Mouse (Mus musculus): Measurements from ENCODE around the gene Mbnl1. TPM values are rescaled to one million over a fixed set of nuclear protein-coding genes. Genes with fewer than 3 reads are reported as not detected.

The Mbnl1 gene
- polyA plus RNA-seq, 1 experiment from 2014 or later = 113 TPM

- Histone ChIP-seq H3K9me3 (ENCODE audit: control insufficient read depth, low read length) (no peaks in the 10 kb centered on the region), H3K4me2 (ENCODE audit: low read depth, low read length) (no peak overlapping the region), H3K27me3 (replicated peaks; ENCODE audit: control insufficient read depth, insufficient read depth, low read length) (no peaks in the 10 kb centered on the region), H3K9ac (ENCODE audit: low read depth, low read length) (no peak overlapping the region), H3K4me3 (ENCODE audit: low read depth, low read length) (no peak overlapping the region), H3K36me3 (ENCODE audit: control insufficient read depth, insufficient read depth, low read length) (no peaks in the 10 kb centered on the region), H3K27ac (replicated peaks; ENCODE audit: low read depth, low read length) (no peak overlapping the region), H3K4me1 (ENCODE audit: control insufficient read depth, insufficient read depth, low read length) (peaks cover 11% of the 10 kb centered on the region; the same call in 1 of the 2 replicates)
- no peak for ATAC-seq (ENCODE audit: low read depth)
- 34% methylated on average over 3 of the region's 3 CpGs for WGBS
- no peak for DNase-seq (ENCODE audit: low spot score)
Measured at GRCm38 (mm10) chr3:60517234-60517787, 44.7 kb downstream of the Mbnl1 start.

- no peaks in the 10 kb centered on the region for H3K36me3 ChIP-seq (ENCODE audit: control insufficient read depth, insufficient read depth, low read length)
- 69% methylated on average over 3 of the region's 3 CpGs for WGBS
- no peaks in the 10 kb centered on the region for H3K4me1 ChIP-seq (ENCODE audit: control insufficient read depth, insufficient read depth, low read length)
- no peaks in the 10 kb centered on the region for H3K27me3 ChIP-seq (replicated peaks; ENCODE audit: control insufficient read depth, insufficient read depth, low read length)
- no peak for ATAC-seq (ENCODE audit: low read depth)
- H3K4me3 ChIP-seq (ENCODE audit: low read depth, low read length) = no peak overlapping the region
- H3K9ac ChIP-seq (ENCODE audit: low read depth, low read length) = no peak overlapping the region
- no peak for DNase-seq (ENCODE audit: low spot score)
- no peak overlapping the region for H3K4me2 ChIP-seq (ENCODE audit: low read depth, low read length)
- no peak overlapping the region for H3K27ac ChIP-seq (replicated peaks; ENCODE audit: low read depth, low read length)
- H3K9me3 ChIP-seq (ENCODE audit: control insufficient read depth, low read length) = no peaks in the 10 kb centered on the region
Measured at GRCm38 (mm10) chr3:60519337-60519736, 46.7 kb downstream of the Mbnl1 start.

- H3K27me3 ChIP-seq (replicated peaks; ENCODE audit: control insufficient read depth, insufficient read depth, low read length) = no peaks in the 10 kb centered on the region
- no peak for DNase-seq (ENCODE audit: low spot score)
- H3K27ac ChIP-seq (replicated peaks; ENCODE audit: low read depth, low read length) = no peak overlapping the region
- H3K9ac ChIP-seq (ENCODE audit: low read depth, low read length) = no peak overlapping the region
- ATAC-seq (ENCODE audit: low read depth) = no peak
- H3K9me3 ChIP-seq (ENCODE audit: control insufficient read depth, low read length) = no peaks in the 10 kb centered on the region
- 78% methylated on average over 1 of the region's 1 CpGs for WGBS
- no peak overlapping the region for H3K4me3 ChIP-seq (ENCODE audit: low read depth, low read length)
- H3K4me1 ChIP-seq (ENCODE audit: control insufficient read depth, insufficient read depth, low read length) = peaks cover 12% of the 10 kb centered on the region
- H3K36me3 ChIP-seq (ENCODE audit: control insufficient read depth, insufficient read depth, low read length) = no peaks in the 10 kb centered on the region
- no peak overlapping the region for H3K4me2 ChIP-seq (ENCODE audit: low read depth, low read length)
Measured at GRCm38 (mm10) chr3:60524127-60524526, 51.5 kb downstream of the Mbnl1 start.

- WGBS = 45% methylated on average over 5 of the region's 5 CpGs
- DNase-seq (ENCODE audit: low spot score) (no peak), ATAC-seq (ENCODE audit: low read depth) (no peak)
- Histone ChIP-seq H3K36me3 (ENCODE audit: control insufficient read depth, insufficient read depth, low read length) (no peaks in the 10 kb centered on the region), H3K4me3 (ENCODE audit: low read depth, low read length) (peak overlapping the region; percentile 12; the same call in 1 of the 2 replicates), H3K4me1 (ENCODE audit: control insufficient read depth, insufficient read depth, low read length) (peaks cover 24% of the 10 kb centered on the region), H3K9ac (ENCODE audit: low read depth, low read length) (no peak overlapping the region), H3K9me3 (ENCODE audit: control insufficient read depth, low read length) (no peaks in the 10 kb centered on the region), H3K27me3 (replicated peaks; ENCODE audit: control insufficient read depth, insufficient read depth, low read length) (no peaks in the 10 kb centered on the region), H3K27ac (replicated peaks; ENCODE audit: low read depth, low read length) (no peak overlapping the region), H3K4me2 (ENCODE audit: low read depth, low read length) (peak overlapping the region; percentile 44)
Measured at GRCm38 (mm10) chr3:60531286-60531685, 58.7 kb downstream of the Mbnl1 start.

- DNase-seq (ENCODE audit: low spot score) (no peak), ATAC-seq (ENCODE audit: low read depth) (no peak)
- no peaks in the 10 kb centered on the region for H3K27me3 ChIP-seq (replicated peaks; ENCODE audit: control insufficient read depth, insufficient read depth, low read length)
- no peak overlapping the region for H3K9ac ChIP-seq (ENCODE audit: low read depth, low read length)
- H3K9me3 ChIP-seq (ENCODE audit: control insufficient read depth, low read length) = no peaks in the 10 kb centered on the region
- 50% methylated on average over 2 of the region's 2 CpGs for WGBS
- H3K4me3 ChIP-seq (ENCODE audit: low read depth, low read length) = no peak overlapping the region
- H3K27ac ChIP-seq (replicated peaks; ENCODE audit: low read depth, low read length) = no peak overlapping the region
- no peaks in the 10 kb centered on the region for H3K36me3 ChIP-seq (ENCODE audit: control insufficient read depth, insufficient read depth, low read length)
- peak overlapping the region; percentile 44; the same call in 1 of the 2 replicates for H3K4me2 ChIP-seq (ENCODE audit: low read depth, low read length)
- H3K4me1 ChIP-seq (ENCODE audit: control insufficient read depth, insufficient read depth, low read length) = peaks cover 24% of the 10 kb centered on the region
Measured at GRCm38 (mm10) chr3:60531826-60532225, 59.2 kb downstream of the Mbnl1 start.

GRCm38 (mm10) chr3:60535224-60535623 is 62.6 kb downstream of the Mbnl1 start:
- DNase-seq (ENCODE audit: low spot score) = no peak
- Histone ChIP-seq H3K4me2 (ENCODE audit: low read depth, low read length) (no peak overlapping the region), H3K9ac (ENCODE audit: low read depth, low read length) (no peak overlapping the region), H3K9me3 (ENCODE audit: control insufficient read depth, low read length) (no peaks in the 10 kb centered on the region), H3K27me3 (replicated peaks; ENCODE audit: control insufficient read depth, insufficient read depth, low read length) (no peaks in the 10 kb centered on the region), H3K36me3 (ENCODE audit: control insufficient read depth, insufficient read depth, low read length) (no peaks in the 10 kb centered on the region), H3K4me3 (ENCODE audit: low read depth, low read length) (no peak overlapping the region), H3K4me1 (ENCODE audit: control insufficient read depth, insufficient read depth, low read length) (peaks cover 10% of the 10 kb centered on the region; the same call in 1 of the 2 replicates), H3K27ac (replicated peaks; ENCODE audit: low read depth, low read length) (no peak overlapping the region)
- WGBS = 48% methylated on average over 3 of the region's 3 CpGs
- ATAC-seq (ENCODE audit: low read depth) = no peak

GRCm38 (mm10) chr3:60537063-60537462 is 64.4 kb downstream of the Mbnl1 start:
- ATAC-seq (ENCODE audit: low read depth) (no peak), DNase-seq (ENCODE audit: low spot score) (no peak)
- 67% methylated on average over 2 of the region's 2 CpGs for WGBS
- no peaks in the 10 kb centered on the region for H3K9me3 ChIP-seq (ENCODE audit: control insufficient read depth, low read length)
- no peaks in the 10 kb centered on the region for H3K27me3 ChIP-seq (replicated peaks; ENCODE audit: control insufficient read depth, insufficient read depth, low read length)
- H3K9ac ChIP-seq (ENCODE audit: low read depth, low read length) = no peak overlapping the region
- no peaks in the 10 kb centered on the region for H3K36me3 ChIP-seq (ENCODE audit: control insufficient read depth, insufficient read depth, low read length)
- no peak overlapping the region for H3K4me2 ChIP-seq (ENCODE audit: low read depth, low read length)
- H3K4me1 ChIP-seq (ENCODE audit: control insufficient read depth, insufficient read depth, low read length) = no peaks in the 10 kb centered on the region
- no peak overlapping the region for H3K4me3 ChIP-seq (ENCODE audit: low read depth, low read length)
- no peak overlapping the region for H3K27ac ChIP-seq (replicated peaks; ENCODE audit: low read depth, low read length)

- Histone ChIP-seq H3K4me2 (ENCODE audit: low read depth, low read length) (no peak overlapping the region), H3K36me3 (ENCODE audit: control insufficient read depth, insufficient read depth, low read length) (no peaks in the 10 kb centered on the region), H3K9ac (ENCODE audit: low read depth, low read length) (no peak overlapping the region), H3K4me3 (ENCODE audit: low read depth, low read length) (no peak overlapping the region), H3K27ac (replicated peaks; ENCODE audit: low read depth, low read length) (no peak overlapping the region), H3K9me3 (ENCODE audit: control insufficient read depth, low read length) (no peaks in the 10 kb centered on the region), H3K4me1 (ENCODE audit: control insufficient read depth, insufficient read depth, low read length) (no peaks in the 10 kb centered on the region), H3K27me3 (replicated peaks; ENCODE audit: control insufficient read depth, insufficient read depth, low read length) (no peaks in the 10 kb centered on the region)
- ATAC-seq (ENCODE audit: low read depth) (no peak), DNase-seq (ENCODE audit: low spot score) (no peak)
- WGBS = 63% methylated on average over 3 of the region's 3 CpGs
Measured at GRCm38 (mm10) chr3:60538214-60538971, 65.8 kb downstream of the Mbnl1 start.

- WGBS = 89% methylated on average over 4 of the region's 4 CpGs
- DNase-seq (ENCODE audit: low spot score) (no peak), ATAC-seq (ENCODE audit: low read depth) (no peak)
- Histone ChIP-seq H3K4me3 (ENCODE audit: low read depth, low read length) (no peak overlapping the region), H3K4me2 (ENCODE audit: low read depth, low read length) (no peak overlapping the region), H3K4me1 (ENCODE audit: control insufficient read depth, insufficient read depth, low read length) (no peaks in the 10 kb centered on the region), H3K27ac (replicated peaks; ENCODE audit: low read depth, low read length) (no peak overlapping the region), H3K9ac (ENCODE audit: low read depth, low read length) (no peak overlapping the region), H3K9me3 (ENCODE audit: control insufficient read depth, low read length) (no peaks in the 10 kb centered on the region), H3K36me3 (ENCODE audit: control insufficient read depth, insufficient read depth, low read length) (no peaks in the 10 kb centered on the region), H3K27me3 (replicated peaks; ENCODE audit: control insufficient read depth, insufficient read depth, low read length) (no peaks in the 10 kb centered on the region)
Measured at GRCm38 (mm10) chr3:60541121-60541520, 68.5 kb downstream of the Mbnl1 start.
